Mouse (Mus musculus) neural tube, postnatal 0 days (tissue): ENCODE results near the gene Ugt1a7c. TPM values are rescaled to one million over a fixed set of nuclear protein-coding genes. Genes with fewer than 3 reads are reported as not detected.

ENCODE experiments used
- polyA plus RNA-seq: library from polyadenylated mRNA; unstranded; fragments of >200 nt; fragmentation: Nextera tagmentation; extraction: Ambion mirVana; gene quantifications from 2 replicates; pipeline ENCODE4 v1.2.1, GENCODE M21; 2015

Gene Ugt1a7c
- 1.7 and 2.7 TPM in 2 replicates for polyA plus RNA-seq

GRCm38 (mm10) chr1:88094941-88095492, at the start of gene Ugt1a7c:
Gene Ugt1a7c, plus strand, starts transcription at chr1:88095062.

GRCm38 (mm10) chr1:88055088-88055487, 39.8 kb upstream of the Ugt1a7c start, which contains the start of gene Ugt1a10:
Gene Ugt1a10, plus strand, starts transcription at chr1:88055388.

GRCm38 (mm10) chr1:88070495-88070894, 24.4 kb upstream of the Ugt1a7c start, which contains the start of gene Ugt1a9:
Gene Ugt1a9, plus strand, starts transcription at chr1:88070800.

GRCm38 (mm10) chr1:88087513-88087912, 7.3 kb upstream of the Ugt1a7c start, which contains the start of gene Ugt1a8:
Gene Ugt1a8, plus strand, starts transcription at chr1:88087813.

GRCm38 (mm10) chr1:88103019-88103418, 8.2 kb downstream of the Ugt1a7c start, which contains the start of gene Ugt1a6b:
Gene Ugt1a6b, plus strand, starts transcription at chr1:88103252.

GRCm38 (mm10) chr1:88134457-88135011, 39.7 kb downstream of the Ugt1a7c start, which contains the start of gene Ugt1a6a:
Gene Ugt1a6a, plus strand, starts transcription at chr1:88134809.

GRCm38 (mm10) chr1:88165711-88166110, 70.8 kb downstream of the Ugt1a7c start, which contains the start of gene Ugt1a5:
Gene Ugt1a5, plus strand, starts transcription at chr1:88166012.

GRCm38 (mm10) chr1:88200456-88200855, 105.6 kb downstream of the Ugt1a7c start, which contains the start of gene Ugt1a2:
Gene Ugt1a2, plus strand, starts transcription at chr1:88200601.

GRCm38 (mm10) chr1:88205294-88205922, 110.5 kb downstream of the Ugt1a7c start, which contains the start of gene Dnajb3:
Gene Dnajb3, minus strand, starts transcription at chr1:88205782.

GRCm38 (mm10) chr1:88211812-88212211, 117.0 kb downstream of the Ugt1a7c start, which contains the start of gene Ugt1a1:
Gene Ugt1a1, plus strand, starts transcription at chr1:88211959.

GRCm38 (mm10) chr1:88226670-88227379, 132.0 kb downstream of the Ugt1a7c start, which contains the start of gene Mroh2a:
Gene Mroh2a, plus strand, starts transcription at chr1:88226986.

Other genes with a start within 250 kb of the Ugt1a7c start
- gene Dgkd, start 241.8 kb upstream of the Ugt1a7c start, polyA plus RNA-seq: 27.7 and 37.4 TPM in 2 replicates
- 11.5 and 13.5 TPM in 2 replicates for gene Usp40, start 86.5 kb upstream of the Ugt1a7c start, polyA plus RNA-seq
- not detected in 2 replicates for gene Ugt1a10, start 39.7 kb upstream of the Ugt1a7c start, polyA plus RNA-seq
- gene Ugt1a9, start 24.3 kb upstream of the Ugt1a7c start, polyA plus RNA-seq: 0.17 TPM in 1 of 2 replicates, not detected in the other
- gene Ugt1a8, start 7.2 kb upstream of the Ugt1a7c start, polyA plus RNA-seq: not detected in 2 replicates
- not detected in 2 replicates for gene Ugt1a6b, start 8.2 kb downstream of the Ugt1a7c start, polyA plus RNA-seq
- 3.5 and 4.2 TPM in 2 replicates for gene Ugt1a6a, start 39.7 kb downstream of the Ugt1a7c start, polyA plus RNA-seq
- gene Ugt1a5, start 71.0 kb downstream of the Ugt1a7c start, polyA plus RNA-seq: not detected in 2 replicates
- 0.08 and 0.11 TPM in 2 replicates for gene Ugt1a2, start 105.5 kb downstream of the Ugt1a7c start, polyA plus RNA-seq
- 11.7 and 14.8 TPM in 2 replicates for gene Dnajb3, start 110.7 kb downstream of the Ugt1a7c start, polyA plus RNA-seq
- gene Ugt1a1, start 116.9 kb downstream of the Ugt1a7c start, polyA plus RNA-seq: 0.08 and 0.23 TPM in 2 replicates
- 0.36 and 0.39 TPM in 2 replicates for gene Mroh2a, start 131.9 kb downstream of the Ugt1a7c start, polyA plus RNA-seq
- 34.9 and 40.6 TPM in 2 replicates for gene Hjurp, start 182.6 kb downstream of the Ugt1a7c start, polyA plus RNA-seq
- gene Trpm8, start 182.6 kb downstream of the Ugt1a7c start, polyA plus RNA-seq: 0.19 and 0.35 TPM in 2 replicates